Mouse (Mus musculus) limb, embryonic 11.5 days (tissue): ENCODE measurements at regions not wholly inside any gene's neighbourhood (a gene's known extent, or its start where the extent isn't known, plus 50 kb on each side); places are given as distances from the start of the nearest gene placed in this dataset.

Experiments
- ATAC-seq: fragments of 200-750 bp; cut with Nextera tagmentation; 2 replicates; pipeline ENCODE4 v1.8.0; 2017; ENCODE audit warnings: low read depth; ENCODE audit not compliant: insufficient number of reproducible peaks, low FRiP score, low TSS enrichment
- DNase-seq: peaks from one replicate; pipeline ENCODE4 v3.0.0-alpha.2; 2015; ENCODE audit warnings: low spot score
- H3K27ac ChIP-seq: fragments of 300-500 bp; sonication (generic); replicated peaks from 2 replicates; pipeline ENCODE4 v1.5.1; 2014; ENCODE audit warnings: low read depth, mild to moderate bottlenecking, low read length
- H3K27me3 ChIP-seq: fragments of 300-500 bp; sonication (generic); 2 replicates; pipeline ENCODE4 v1.6.1; 2014; ENCODE audit warnings: mild to moderate bottlenecking, low read length, mixed read lengths; ENCODE audit not compliant: control insufficient read depth, insufficient read depth
- H3K36me3 ChIP-seq: fragments of 300-500 bp; sonication (generic); 2 replicates; pipeline ENCODE4 v1.6.1; 2014; ENCODE audit warnings: mild to moderate bottlenecking, low read length, moderate library complexity, mixed read lengths; ENCODE audit not compliant: control insufficient read depth, insufficient read depth
- H3K4me1 ChIP-seq: fragments of 300-500 bp; sonication (generic); 2 replicates; pipeline ENCODE4 v1.6.1; 2014; ENCODE audit warnings: low read length, mixed read lengths; ENCODE audit not compliant: control insufficient read depth, insufficient read depth
- H3K4me2 ChIP-seq: fragments of 300-500 bp; sonication (generic); 2 replicates; pipeline ENCODE4 v1.6.1; 2014; ENCODE audit warnings: low read depth, mild to moderate bottlenecking, moderate library complexity; ENCODE audit not compliant: severe bottlenecking
- H3K4me3 ChIP-seq: fragments of 300-500 bp; sonication (generic); 2 replicates; pipeline ENCODE4 v1.5.1; 2014; ENCODE audit warnings: low read depth, low read length
- H3K9ac ChIP-seq: fragments of 300-500 bp; sonication (generic); 2 replicates; pipeline ENCODE4 v1.6.1; 2014; ENCODE audit warnings: mild to moderate bottlenecking, low read length
- H3K9me3 ChIP-seq: fragments of 300-500 bp; sonication (generic); 2 replicates; pipeline ENCODE4 v1.6.1; 2016; ENCODE audit warnings: low read length; ENCODE audit not compliant: control insufficient read depth
- WGBS: fragments of 180-500 bp; shearing (Covaris S2); extraction: QIAGEN DNeasy Blood & Tissue Kit; methylation state at CpG from one replicate; pipeline ENCODE4 v1.1.7; 2014; 5-methylcytosine and 5-hydroxymethylcytosine counted together

- DNase-seq, result no peak
- no peaks in the 10 kb centered on the region for H3K36me3 ChIP-seq
- ATAC-seq, result no peak
- 69% methylated on average over 1 of the region's 1 CpGs for WGBS
- no peak overlapping the region for H3K27ac ChIP-seq
- H3K27me3 ChIP-seq, result no peaks in the 10 kb centered on the region
- no peaks in the 10 kb centered on the region for H3K4me1 ChIP-seq
- H3K9me3 ChIP-seq, result no peaks in the 10 kb centered on the region
- H3K9ac ChIP-seq, result no peak overlapping the region
- H3K4me2 ChIP-seq, result no peak overlapping the region
- no peak overlapping the region for H3K4me3 ChIP-seq
These were observed 94.5 kb upstream of the Nt5c1b start for GRCm38 (mm10) chr12:10275226-10275625.

- H3K4me2 ChIP-seq, result no peak overlapping the region
- ATAC-seq (no peak), DNase-seq (no peak)
- no peak overlapping the region for H3K9ac ChIP-seq
- no peaks in the 10 kb centered on the region for H3K36me3 ChIP-seq
- H3K4me3 ChIP-seq, result no peak overlapping the region
- no peaks in the 10 kb centered on the region for H3K27me3 ChIP-seq
- WGBS, result 9% methylated on average over 4 of the region's 4 CpGs
- no peak overlapping the region for H3K27ac ChIP-seq
- no peaks in the 10 kb centered on the region for H3K4me1 ChIP-seq
- no peaks in the 10 kb centered on the region for H3K9me3 ChIP-seq
These were observed 77.1 kb upstream of the Nt5c1b start for GRCm38 (mm10) chr12:10292646-10293045.

- Histone ChIP-seq H3K4me1 (no peaks in the 10 kb centered on the region), H3K9ac (no peak overlapping the region), H3K4me2 (no peak overlapping the region), H3K9me3 (no peaks in the 10 kb centered on the region), H3K36me3 (no peaks in the 10 kb centered on the region), H3K4me3 (no peak overlapping the region), H3K27ac (no peak overlapping the region), H3K27me3 (no peaks in the 10 kb centered on the region)
- no peak for ATAC-seq
- no peak for DNase-seq
These were observed 63.8 kb upstream of the Nt5c1b start for GRCm38 (mm10) chr12:10305970-10306369.
